Mouse (Mus musculus): ENCODE measurements around the gene Fuca2. TPM values are rescaled to one million over a fixed set of nuclear protein-coding genes. Genes with fewer than 3 reads are reported as not detected.
A peak's percentile ranks its signal among the peaks of the same experiment; 100 is the strongest.
"Not testable (repeated sequence)": the region's sequence is repeated elsewhere in the genome, so short reads cannot be mapped to it uniquely, and the experiment has no call there.

Fuca2 gene
- polyA plus RNA-seq, 1 experiment, result 11.3 TPM

GRCm38 (mm10) chr10:13493978-13494686 lies 5.2 kb upstream of the Fuca2 start:
- Histone ChIP-seq H3K27ac (ENCODE audit: control insufficient read depth, insufficient read depth, low read depth, low read length) (no peak overlapping the region), H3K4me3 (ENCODE audit: control insufficient read depth, low read depth, low read length) (no peak overlapping the region), H3K4me1 (ENCODE audit: control insufficient read depth, insufficient read depth, low read length) (no peaks in the 10 kb centered on the region), H3K27me3 (ENCODE audit: control insufficient read depth, insufficient read depth, low read length) (no peaks in the 10 kb centered on the region), H3K36me3 (ENCODE audit: control insufficient read depth, insufficient read depth, low read length) (no peaks in the 10 kb centered on the region)
- TF ChIP-seq POLR2A (IDR thresholded peaks at IDR 0.05; ENCODE audit: control insufficient read depth, low read depth, low read length), result no peak
- TF ChIP-seq CTCF (IDR thresholded peaks at IDR 0.05; ENCODE audit: control insufficient read depth, insufficient read depth, insufficient replicate concordance, low read depth, low read length), result no peak

DNA sequence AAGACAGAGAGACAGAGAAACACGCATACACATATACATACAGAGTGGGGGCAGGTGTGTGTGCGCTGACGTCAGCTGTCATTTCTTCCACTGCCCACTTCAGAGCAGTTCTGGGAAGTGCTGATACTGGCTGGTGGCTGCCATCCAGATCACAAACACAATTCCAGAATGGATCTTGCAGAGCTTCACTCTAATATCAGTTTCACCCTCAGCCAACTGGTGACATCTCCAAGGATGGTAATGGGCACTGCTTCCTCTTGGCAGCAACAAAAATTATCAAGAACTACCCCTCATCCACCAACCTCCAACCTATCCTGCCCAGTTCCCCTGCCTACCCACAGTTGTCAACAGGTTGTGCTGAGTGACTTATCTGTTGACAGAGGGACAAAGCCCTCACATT lies 3.0 kb upstream of the Fuca2 start:
- no peak for TF ChIP-seq POLR2A (IDR thresholded peaks at IDR 0.05; ENCODE audit: control insufficient read depth, low read depth, low read length)
- no peak for TF ChIP-seq CTCF (IDR thresholded peaks at IDR 0.05; ENCODE audit: control insufficient read depth, insufficient read depth, insufficient replicate concordance, low read depth, low read length)
- Histone ChIP-seq H3K4me1 (ENCODE audit: control insufficient read depth, insufficient read depth, low read length) (peaks cover 10% of the 10 kb centered on the region), H3K4me3 (ENCODE audit: control insufficient read depth, low read depth, low read length) (no peak overlapping the region), H3K36me3 (ENCODE audit: control insufficient read depth, insufficient read depth, low read length) (no peaks in the 10 kb centered on the region), H3K27ac (ENCODE audit: control insufficient read depth, insufficient read depth, low read depth, low read length) (no peak overlapping the region), H3K27me3 (ENCODE audit: control insufficient read depth, insufficient read depth, low read length) (no peaks in the 10 kb centered on the region)

DNA sequence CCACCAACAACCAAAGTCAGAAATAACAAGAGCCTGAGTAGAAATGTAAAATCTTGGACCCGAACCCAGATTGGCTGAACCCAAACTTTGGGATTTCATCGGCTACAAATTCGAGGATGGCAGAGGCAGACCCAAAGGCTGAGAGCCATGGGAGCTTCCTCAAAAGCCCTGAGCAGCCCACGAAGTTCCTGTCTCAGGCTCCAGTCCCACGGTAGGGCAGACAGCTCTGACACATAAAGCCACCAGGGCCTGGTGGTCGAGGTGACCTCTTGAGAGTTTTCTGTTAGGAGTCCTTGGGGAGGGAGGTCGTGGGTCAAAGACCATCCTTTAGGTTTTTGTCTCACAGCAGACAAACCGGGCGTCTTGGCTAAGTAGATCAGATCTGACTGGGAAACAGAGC lies 1.1 kb downstream of the Fuca2 start:
- peak overlapping the region; percentile 84 for H3K4me3 ChIP-seq (ENCODE audit: control insufficient read depth, low read depth, low read length)
- no peaks in the 10 kb centered on the region for H3K27me3 ChIP-seq (ENCODE audit: control insufficient read depth, insufficient read depth, low read length)
- H3K4me1 ChIP-seq (ENCODE audit: control insufficient read depth, insufficient read depth, low read length), result peaks cover 10% of the 10 kb centered on the region
- no peaks in the 10 kb centered on the region for H3K36me3 ChIP-seq (ENCODE audit: control insufficient read depth, insufficient read depth, low read length)
- peak overlapping the region; percentile 61 for H3K27ac ChIP-seq (ENCODE audit: control insufficient read depth, insufficient read depth, low read depth, low read length)
- no peak for TF ChIP-seq CTCF (IDR thresholded peaks at IDR 0.05; ENCODE audit: control insufficient read depth, insufficient read depth, insufficient replicate concordance, low read depth, low read length)
- no peak for TF ChIP-seq POLR2A (IDR thresholded peaks at IDR 0.05; ENCODE audit: control insufficient read depth, low read depth, low read length)

- H3K27me3 ChIP-seq (ENCODE audit: control insufficient read depth, insufficient read depth, low read length), result no peaks in the 10 kb centered on the region
- peak overlapping the region; percentile 61 for H3K27ac ChIP-seq (ENCODE audit: control insufficient read depth, insufficient read depth, low read depth, low read length)
- TF ChIP-seq CTCF (IDR thresholded peaks at IDR 0.05; ENCODE audit: control insufficient read depth, insufficient read depth, insufficient replicate concordance, low read depth, low read length) (no peak), POLR2A (IDR thresholded peaks at IDR 0.05; ENCODE audit: control insufficient read depth, low read depth, low read length) (peak; percentile 76)
- H3K4me3 ChIP-seq (ENCODE audit: control insufficient read depth, low read depth, low read length), result peak overlapping the region; percentile 84
- peaks cover 10% of the 10 kb centered on the region for H3K4me1 ChIP-seq (ENCODE audit: control insufficient read depth, insufficient read depth, low read length)
- H3K36me3 ChIP-seq (ENCODE audit: control insufficient read depth, insufficient read depth, low read length), result no peaks in the 10 kb centered on the region
Measured at GRCm38 (mm10) chr10:13500938-13501496, 1.7 kb downstream of the Fuca2 start.

- not testable (repeated sequence) for H3K27me3 ChIP-seq (ENCODE audit: control insufficient read depth, insufficient read depth, low read length); H3K36me3 ChIP-seq (ENCODE audit: control insufficient read depth, insufficient read depth, low read length); H3K27ac ChIP-seq (ENCODE audit: control insufficient read depth, insufficient read depth, low read depth, low read length)
- Histone ChIP-seq H3K4me1 (ENCODE audit: control insufficient read depth, insufficient read depth, low read length) (peaks cover 10% of the 10 kb centered on the region), H3K4me3 (ENCODE audit: control insufficient read depth, low read depth, low read length) (peak overlapping the region; percentile 84)
Measured at GRCm38 (mm10) chr10:13501533-13501932, 2.2 kb downstream of the Fuca2 start.

GRCm38 (mm10) chr10:13502371-13502770 lies 3.0 kb downstream of the Fuca2 start:
- no peaks in the 10 kb centered on the region for H3K36me3 ChIP-seq (ENCODE audit: control insufficient read depth, insufficient read depth, low read length)

GRCm38 (mm10) chr10:13521857-13522256 lies 22.5 kb downstream of the Fuca2 start:
- no peaks in the 10 kb centered on the region for H3K27me3 ChIP-seq (ENCODE audit: control insufficient read depth, insufficient read depth, low read length)
- no peaks in the 10 kb centered on the region for H3K36me3 ChIP-seq (ENCODE audit: control insufficient read depth, insufficient read depth, low read length)
- TF ChIP-seq POLR2A (IDR thresholded peaks at IDR 0.05; ENCODE audit: control insufficient read depth, low read depth, low read length), result no peak
- TF ChIP-seq CTCF (IDR thresholded peaks at IDR 0.05; ENCODE audit: control insufficient read depth, insufficient read depth, insufficient replicate concordance, low read depth, low read length), result no peak
- H3K27ac ChIP-seq (ENCODE audit: control insufficient read depth, insufficient read depth, low read depth, low read length), result no peak overlapping the region
- H3K4me3 ChIP-seq (ENCODE audit: control insufficient read depth, low read depth, low read length), result no peak overlapping the region
- no peaks in the 10 kb centered on the region for H3K4me1 ChIP-seq (ENCODE audit: control insufficient read depth, insufficient read depth, low read length)

More at GRCm38 (mm10) chr10:13502371-13502770, 3.0 kb downstream of the Fuca2 start:
- H3K27ac ChIP-seq (ENCODE audit: control insufficient read depth, insufficient read depth, low read depth, low read length), result no peak overlapping the region
- no peak for TF ChIP-seq CTCF (IDR thresholded peaks at IDR 0.05; ENCODE audit: control insufficient read depth, insufficient read depth, insufficient replicate concordance, low read depth, low read length)
- TF ChIP-seq POLR2A (IDR thresholded peaks at IDR 0.05; ENCODE audit: control insufficient read depth, low read depth, low read length), result no peak
- H3K27me3 ChIP-seq (ENCODE audit: control insufficient read depth, insufficient read depth, low read length), result no peaks in the 10 kb centered on the region
- peaks cover 10% of the 10 kb centered on the region for H3K4me1 ChIP-seq (ENCODE audit: control insufficient read depth, insufficient read depth, low read length)
- H3K4me3 ChIP-seq (ENCODE audit: control insufficient read depth, low read depth, low read length), result no peak overlapping the region
